Mouse (Mus musculus) skeletal muscle tissue, postnatal 0 days (tissue): ENCODE data around the gene Myo1b. TPM values are rescaled to one million over a fixed set of nuclear protein-coding genes. Genes with fewer than 3 reads are reported as not detected.

ENCODE experiments used
- polyA plus RNA-seq: library from polyadenylated mRNA; unstranded; fragments of >200 nt; fragmentation: Nextera tagmentation; extraction: Ambion mirVana; gene quantifications from 2 replicates; pipeline ENCODE4 v1.2.1, GENCODE M21; 2015

Myo1b gene
- polyA plus RNA-seq: 27.2 and 27.9 TPM in 2 replicates

DNA sequence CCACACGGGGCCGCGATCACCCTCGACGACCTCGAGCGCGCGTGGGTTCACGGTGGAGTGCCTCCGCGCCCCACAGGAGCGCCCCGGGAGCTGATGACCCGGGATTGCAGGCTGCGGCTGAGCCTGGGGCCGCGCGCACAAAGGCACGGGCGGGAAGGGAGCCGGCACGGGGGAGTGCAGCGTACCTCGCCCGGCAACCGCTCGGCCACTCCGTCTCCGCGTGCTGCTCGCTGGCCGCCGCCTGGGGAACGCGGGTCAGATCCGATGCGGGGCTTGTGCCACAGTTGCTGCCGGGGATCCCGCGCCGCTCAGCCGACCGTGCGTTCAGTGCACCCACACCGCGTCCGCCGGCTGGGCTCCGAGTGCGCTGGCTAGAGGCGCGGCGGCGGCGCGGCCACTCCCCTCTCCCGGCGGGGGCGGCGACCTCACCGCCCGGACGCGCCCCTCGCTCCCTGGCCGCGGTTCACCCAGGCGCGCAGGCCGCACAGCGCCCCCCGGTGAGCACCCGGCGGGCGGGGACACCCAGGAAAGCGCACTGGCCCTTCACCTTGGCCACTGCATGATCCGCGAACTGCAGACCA lies at the start of gene Myo1b:
Myo1b (minus strand) TSS at position 496 of the 581 bp plus-strand sequence.

Other genes with a start within 250 kb of the Myo1b start
- gene Stat4, start 71.1 kb upstream of the Myo1b start, polyA plus RNA-seq: 0.11 and 0.15 TPM in 2 replicates
- gene Stat1, start 203.4 kb upstream of the Myo1b start, polyA plus RNA-seq: 13.8 and 19.4 TPM in 2 replicates